Mouse (Mus musculus): ENCODE results near the gene Fmo3. TPM values are rescaled to one million over a fixed set of nuclear protein-coding genes. Genes with fewer than 3 reads are reported as not detected.

The Fmo3 gene
- not detected in 2 replicates for polyA plus RNA-seq (2012; rRNA removed; ENCODE audit: low replicate concordance)

GRCm38 (mm10) chr1:162984428-162984827, at the start of gene Fmo3:
Gene Fmo3, minus strand, starts transcription at chr1:162984528.

GRCm38 (mm10) chr1:162937415-162937814, 46.9 kb downstream of the Fmo3 start, which contains the start of gene Fmo6:
Gene Fmo6, minus strand, starts transcription at chr1:162937515.

Other genes with a start within 250 kb of the Fmo3 start
- 36.9 and 41.1 TPM in 2 replicates for gene Prrc2c, start 244.0 kb downstream of the Fmo3 start, polyA plus RNA-seq (2012; rRNA removed; ENCODE audit: low replicate concordance)
- 0.41 and 0.92 TPM in 2 replicates for gene Fmo4, start 170.6 kb downstream of the Fmo3 start, polyA plus RNA-seq (2012; rRNA removed; ENCODE audit: low replicate concordance)
- gene Fmo1, start 117.9 kb downstream of the Fmo3 start, polyA plus RNA-seq (2012; rRNA removed; ENCODE audit: low replicate concordance) = 46.6 and 91.4 TPM in 2 replicates
- 3.1 and 11.3 TPM in 2 replicates for gene Fmo2, start 85.8 kb downstream of the Fmo3 start, polyA plus RNA-seq (2012; rRNA removed; ENCODE audit: low replicate concordance)
- not detected in 2 replicates for gene Fmo6, start 47.0 kb downstream of the Fmo3 start, polyA plus RNA-seq (2012; rRNA removed; ENCODE audit: low replicate concordance)
- not detected in 2 replicates for gene Mroh9, start 101.1 kb upstream of the Fmo3 start, polyA plus RNA-seq (2012; rRNA removed; ENCODE audit: low replicate concordance)